Mouse (Mus musculus) kidney, postnatal 36 days (tissue): ENCODE measurements around the gene Hoxa9.

Experiments
- DNase-seq, 2 experiments: peaks; one replicate each; pipeline ENCODE4 v3.0.0; 2021 to 2022; ENCODE audit warnings: mixed read lengths in 2 of 2

The Hoxa9 gene

DNA sequence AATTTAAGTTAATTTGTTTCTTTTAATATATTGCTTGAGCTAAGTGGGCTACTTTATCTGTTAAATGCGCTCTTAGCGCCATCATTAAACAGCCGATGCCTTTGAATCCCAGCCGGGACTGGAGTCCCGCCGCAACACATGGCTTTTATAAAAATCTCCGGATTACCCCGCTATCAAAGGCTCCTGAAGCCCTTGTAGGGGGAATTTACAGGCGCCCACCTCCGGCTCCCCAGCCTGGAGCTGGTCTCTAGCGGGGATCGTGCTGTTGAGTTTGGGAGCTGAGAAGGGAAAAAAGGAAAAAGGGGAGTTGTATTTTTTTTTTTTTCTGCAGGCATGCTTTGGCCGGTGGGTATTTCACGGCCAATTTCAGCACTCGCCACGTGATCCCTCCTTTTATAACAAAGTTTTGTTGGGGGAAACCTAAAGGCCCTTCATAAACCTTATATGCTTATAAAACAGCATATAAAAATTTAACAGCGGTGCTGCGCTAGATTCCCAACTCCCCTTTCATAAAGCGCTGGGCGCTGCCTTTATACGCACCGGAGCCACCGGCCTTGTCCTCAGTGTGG, 13.7 kb upstream of the Hoxa9 start:
- peak in 1 of 2 experiments; percentile 15 for DNase-seq

DNA sequence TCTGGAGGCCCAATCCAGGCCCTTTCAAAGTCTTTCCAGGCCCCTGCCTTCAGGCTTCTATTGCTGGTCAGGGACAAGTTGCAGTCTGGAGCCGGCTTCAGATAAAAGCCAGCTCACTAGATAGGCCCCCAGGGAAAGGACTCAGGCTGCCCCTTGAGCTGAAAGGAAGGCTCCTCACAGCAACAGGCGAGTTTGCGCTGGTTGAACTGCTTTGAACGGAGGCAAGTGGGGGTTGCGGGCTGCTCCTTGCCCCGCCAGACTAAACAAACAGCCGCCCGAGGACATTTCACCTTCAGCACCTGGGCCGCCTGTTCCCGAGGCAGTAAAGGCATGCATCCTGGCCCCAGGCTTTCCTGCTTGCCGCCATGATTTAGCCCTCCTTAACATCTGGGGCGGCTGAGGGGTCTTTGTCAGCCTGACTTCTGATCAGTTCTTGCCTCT, 12.8 kb upstream of the Hoxa9 start:
- DNase-seq: no peak

DNA sequence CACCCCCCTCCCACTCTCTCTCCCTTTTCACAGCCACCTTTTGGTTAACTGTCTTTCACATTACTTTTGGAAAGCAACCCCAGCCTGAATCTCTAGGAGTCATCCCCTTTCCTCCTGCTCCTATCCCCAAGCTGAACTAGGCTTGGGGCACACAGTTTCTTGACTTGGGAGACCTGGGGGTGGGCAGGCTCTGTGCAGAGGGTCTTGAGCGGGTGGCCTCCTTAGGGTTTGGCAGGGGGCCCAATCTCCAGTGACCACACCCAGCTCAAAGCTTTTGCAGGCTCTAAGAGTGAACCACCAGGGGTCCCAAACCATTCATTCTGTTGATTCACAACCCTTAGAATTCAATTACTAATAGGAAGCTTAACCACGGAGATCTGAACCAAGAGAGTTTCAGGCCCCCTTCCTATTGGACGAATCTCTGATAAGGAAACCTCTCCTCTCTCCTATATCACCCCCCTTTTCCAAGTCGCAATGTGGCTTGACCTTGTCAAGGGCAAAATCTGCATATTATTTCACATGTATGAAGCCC, 12.0 kb upstream of the Hoxa9 start:
- no peak for DNase-seq

DNA sequence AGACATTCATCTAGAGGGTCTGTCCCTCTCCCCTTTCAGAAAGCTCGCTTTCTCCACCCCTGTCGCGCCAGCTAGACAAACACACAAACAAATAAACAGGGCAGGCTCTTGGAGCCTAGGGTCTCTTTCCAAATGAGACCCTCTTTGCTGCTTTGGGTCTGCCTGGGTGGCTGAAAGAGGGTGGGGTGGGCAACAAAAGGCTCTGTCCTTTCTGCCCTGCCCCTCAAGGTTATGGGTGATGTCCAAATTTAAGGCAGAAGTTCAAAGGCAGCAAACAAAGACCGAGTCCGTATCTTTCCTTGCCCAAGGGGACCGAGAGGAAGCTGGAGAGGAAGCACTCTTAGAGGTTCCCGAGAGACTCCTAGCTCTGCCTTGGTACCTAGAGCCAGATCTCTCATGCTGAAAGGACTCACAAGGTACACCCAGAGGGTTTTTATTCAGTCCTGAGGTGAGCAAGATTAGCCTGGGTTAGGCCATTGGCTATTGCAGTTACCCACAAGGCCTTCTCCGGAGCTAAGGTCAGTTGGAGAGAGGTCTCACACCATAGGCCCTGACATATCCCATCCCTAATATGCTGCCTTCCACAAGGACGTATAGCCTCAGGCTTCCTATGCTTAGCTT, 10.2 kb upstream of the Hoxa9 start:
- DNase-seq: no peak

DNA sequence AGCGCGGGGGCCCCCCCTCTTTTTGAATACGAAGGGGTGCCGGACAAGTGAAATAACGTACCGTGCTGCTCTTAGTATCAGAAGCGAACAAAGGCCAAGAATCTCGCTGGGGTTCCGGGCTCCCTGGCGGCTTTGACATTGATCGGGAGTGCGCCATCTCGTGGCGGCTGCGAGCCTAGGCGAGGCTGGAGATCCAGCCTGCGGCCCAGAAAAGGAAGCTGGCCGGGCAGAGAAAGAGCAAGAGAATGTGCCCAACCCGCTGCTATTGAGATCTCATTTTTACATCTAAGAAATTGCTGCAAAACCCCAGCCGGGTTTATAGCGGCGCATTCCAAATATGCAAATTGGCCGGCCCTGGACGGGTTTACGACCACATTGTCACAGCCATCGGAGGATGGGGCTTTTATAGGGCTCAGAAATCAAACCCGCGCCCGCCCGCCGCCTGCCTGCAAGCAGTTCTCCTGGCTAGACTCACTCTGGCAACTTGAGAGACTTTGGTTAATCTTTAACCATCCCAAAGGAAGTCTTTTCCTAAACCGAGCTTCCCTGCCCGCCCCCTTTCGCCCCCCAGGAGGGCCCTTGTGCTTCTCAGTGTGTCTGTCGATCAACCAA, 9.6 kb upstream of the Hoxa9 start, which contains the start of gene Hoxa10:
Gene Hoxa10, minus strand, starts transcription at position 466 of the 612 bp plus-strand sequence.
- DNase-seq: peak; percentile 95 to 96

DNA sequence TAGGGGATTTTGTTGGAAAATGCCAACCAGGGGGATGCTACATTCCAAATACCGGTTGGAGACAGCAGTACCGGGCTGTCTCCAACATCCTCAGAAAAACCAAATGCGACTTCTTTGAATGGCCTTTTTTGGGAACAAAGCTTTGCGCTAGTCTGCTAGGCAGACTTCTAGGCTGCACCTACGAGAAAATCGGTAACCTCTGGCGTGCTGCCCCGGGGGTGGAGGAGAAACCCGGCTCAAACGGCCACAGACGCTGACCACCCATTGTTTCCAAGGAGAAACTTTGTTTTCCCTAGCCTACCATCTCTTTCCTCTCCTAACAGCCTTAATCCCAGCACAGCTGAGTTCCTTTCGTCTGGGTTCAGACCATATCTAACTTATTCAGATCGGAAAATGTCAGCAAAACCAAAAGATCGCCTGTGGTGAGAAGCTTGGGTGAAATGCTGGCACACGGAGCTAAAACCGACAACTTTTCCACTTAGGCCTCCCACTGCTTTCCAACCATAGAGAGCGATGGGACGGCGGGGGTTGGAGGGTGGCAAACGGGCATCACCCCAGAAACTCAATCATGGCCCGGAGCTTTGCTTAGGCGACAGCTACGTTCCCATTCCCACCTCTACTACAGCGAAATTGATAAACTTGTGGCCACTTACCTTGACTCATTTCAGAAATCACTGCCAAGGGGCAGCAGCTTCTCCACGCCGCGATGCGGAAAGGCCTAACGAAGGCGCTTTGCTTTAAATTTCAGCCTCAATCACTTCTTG, 8.9 kb upstream of the Hoxa9 start:
- DNase-seq: peak in 1 of 2 experiments; percentile 71

DNA sequence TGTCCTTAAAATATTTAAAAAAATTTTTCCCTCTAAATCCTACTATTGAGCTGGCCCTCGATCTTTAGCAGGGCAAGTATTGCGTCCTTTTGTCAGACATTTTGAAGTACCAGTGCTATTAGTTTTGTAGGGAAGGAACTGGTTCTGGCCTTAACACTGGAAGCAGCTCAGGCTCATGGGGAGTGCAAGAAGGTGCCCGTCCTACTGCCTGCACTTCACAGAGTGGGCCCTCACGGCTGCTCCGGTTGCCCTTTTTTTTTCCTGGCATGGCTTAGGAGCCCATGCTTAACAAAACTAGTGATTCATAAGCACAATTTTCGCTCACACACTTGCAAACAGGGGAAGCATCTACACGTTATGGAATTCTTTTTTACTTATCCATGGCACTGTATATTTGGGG, 8.1 kb upstream of the Hoxa9 start:
- DNase-seq: no peak

DNA sequence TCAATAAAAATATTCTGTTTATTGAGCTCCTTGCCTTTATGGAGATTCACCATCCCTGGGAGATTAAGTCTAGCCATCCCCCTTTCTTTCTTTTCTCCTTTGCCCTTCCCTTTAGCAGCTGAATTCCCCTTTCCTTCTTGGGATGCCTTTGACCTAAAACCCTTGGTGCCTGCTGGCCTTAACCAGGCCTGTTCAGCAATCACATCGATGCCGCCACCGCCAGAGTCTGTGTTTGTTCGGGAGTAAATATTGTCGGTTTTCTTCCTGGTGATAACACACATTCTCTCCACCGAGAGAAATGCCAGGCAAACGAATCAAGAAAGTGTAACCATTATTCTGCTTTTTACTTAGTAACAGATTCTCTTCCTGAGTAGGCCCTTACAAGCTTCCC, 7.3 kb upstream of the Hoxa9 start:
- no peak for DNase-seq

DNA sequence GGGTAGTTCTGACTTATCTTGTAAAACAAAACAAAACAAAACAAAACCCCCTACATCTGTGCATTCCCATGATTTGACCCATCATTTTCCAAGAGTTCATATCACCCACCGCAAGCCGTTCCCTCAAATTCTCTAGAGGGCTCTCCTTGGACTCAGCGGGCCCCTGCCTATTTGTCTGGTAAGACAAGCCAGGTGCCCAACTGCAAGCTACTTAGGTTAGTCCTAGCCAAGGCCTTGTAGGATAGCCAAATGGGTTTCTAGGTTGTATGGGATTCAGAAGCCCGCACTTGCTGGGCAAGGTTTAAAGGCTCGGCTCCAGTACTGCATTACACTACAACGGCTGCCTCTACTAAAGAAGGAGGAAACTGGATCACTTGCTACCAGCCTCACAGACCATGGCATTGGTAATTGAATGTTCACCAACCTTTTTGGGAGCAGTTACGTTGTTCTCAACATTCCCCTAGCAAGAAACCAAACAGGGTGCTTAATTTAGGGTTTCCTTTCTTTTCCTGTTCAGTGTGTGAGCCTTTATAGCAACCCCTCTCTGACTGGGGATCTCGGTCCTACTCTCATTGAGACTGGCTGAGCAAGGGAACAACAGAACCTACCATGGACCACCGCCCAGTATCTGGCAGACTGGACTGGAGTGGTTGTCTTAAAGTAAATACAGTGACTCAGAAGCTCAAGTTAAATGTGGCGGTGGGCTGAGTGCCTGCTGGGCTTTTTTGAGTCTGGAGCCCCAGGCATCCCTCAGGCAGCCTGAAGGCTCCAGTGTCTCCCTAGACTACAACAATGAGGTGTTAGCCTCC, 6.7 kb upstream of the Hoxa9 start:
- no peak for DNase-seq

DNA sequence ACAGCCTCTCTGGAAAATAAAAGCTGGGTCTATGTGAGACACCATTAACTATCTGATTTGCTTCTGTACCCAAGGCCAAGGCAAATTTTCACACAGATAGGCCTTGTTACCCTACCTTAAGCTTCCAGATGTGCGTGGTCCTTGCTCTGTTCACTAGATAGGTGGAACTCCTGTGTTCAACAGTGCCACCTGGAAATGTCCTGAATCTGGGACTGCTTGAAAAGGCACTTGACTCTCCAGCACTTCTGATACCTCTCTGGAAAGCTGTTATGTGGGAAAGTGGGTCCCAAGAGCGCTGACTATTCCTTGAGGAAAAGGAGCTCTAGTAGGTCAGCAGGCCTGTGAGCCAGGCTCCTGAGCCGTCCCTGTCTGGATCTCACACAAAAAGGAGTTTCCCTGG, 5.9 kb upstream of the Hoxa9 start:
- peak in 1 of 2 experiments; percentile 27 for DNase-seq

DNA sequence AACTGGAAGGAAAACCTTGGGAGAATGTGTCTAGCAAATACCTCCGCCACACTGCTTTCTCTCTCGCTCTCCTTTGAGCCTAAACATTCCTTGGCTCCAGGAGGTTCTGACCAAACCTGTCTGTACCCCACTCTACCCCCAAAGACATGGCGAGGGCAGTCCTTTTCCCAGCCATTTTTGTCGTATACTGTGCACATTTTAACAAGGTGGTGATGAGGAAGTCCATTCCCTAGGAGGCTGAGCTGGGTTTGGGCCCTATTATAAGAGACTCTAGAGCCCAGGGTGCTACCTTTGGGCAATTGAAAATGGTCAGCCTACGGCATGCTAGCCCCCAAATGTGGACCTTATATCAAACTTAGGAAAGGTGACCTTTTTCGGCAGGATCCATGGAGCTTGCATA, 5.0 kb upstream of the Hoxa9 start:
- no peak for DNase-seq

DNA sequence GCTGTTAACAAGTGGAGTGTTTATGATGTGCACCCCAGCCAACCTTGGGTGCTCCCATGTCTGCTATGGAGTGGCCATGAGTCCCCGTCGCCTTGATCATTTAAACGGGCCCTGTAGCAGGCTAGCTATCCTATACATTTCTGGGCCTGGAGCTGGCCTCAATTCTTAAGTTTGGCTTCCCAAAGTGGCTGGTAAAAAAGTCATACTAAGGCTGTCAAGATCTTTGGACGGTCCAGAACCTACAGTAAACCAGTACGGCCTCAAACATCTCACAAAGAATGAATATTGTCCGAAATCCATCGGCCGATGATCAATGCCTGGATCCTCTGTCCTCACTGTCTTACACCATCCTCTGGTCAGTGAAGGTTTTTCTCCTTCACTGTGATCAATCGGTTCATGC, 4.4 kb upstream of the Hoxa9 start:
- peak in 1 of 2 experiments; percentile 18 for DNase-seq

DNA sequence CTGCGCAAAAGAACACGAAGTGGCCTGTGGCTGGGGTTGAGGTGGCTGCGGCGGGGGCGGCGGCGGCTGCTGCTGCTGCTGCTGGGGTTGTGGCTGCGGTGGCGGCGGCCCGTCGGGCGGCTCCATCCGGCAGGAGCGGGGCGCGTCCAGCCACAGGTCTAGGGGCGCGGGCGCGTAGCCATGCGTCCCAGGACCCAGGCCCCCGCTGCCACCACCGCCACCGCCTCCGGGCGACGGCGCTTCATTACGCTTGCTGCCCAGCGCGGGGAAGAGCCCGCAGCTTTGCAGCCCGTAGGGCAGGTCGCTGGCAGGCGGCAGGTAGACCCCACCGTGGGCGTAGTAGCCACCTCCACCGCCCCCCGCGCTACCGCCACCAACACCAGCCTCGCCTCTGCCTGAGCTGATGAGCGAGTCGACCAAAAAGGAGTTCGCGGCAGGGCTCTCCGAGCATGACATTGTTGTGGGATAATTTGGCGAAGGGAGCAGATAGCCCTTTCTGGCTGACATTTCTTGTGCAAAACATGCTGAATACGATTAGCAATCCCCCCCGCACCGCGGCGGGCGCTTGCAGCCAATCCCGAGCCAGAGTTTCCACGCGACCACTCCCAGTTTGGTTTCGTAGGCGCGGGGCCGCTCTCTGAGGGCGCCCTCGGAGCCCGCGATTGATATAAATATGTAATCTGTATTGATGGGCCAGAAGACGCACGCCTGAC, 3.7 kb upstream of the Hoxa9 start:
- DNase-seq: peak; percentile 83 to 85

DNA sequence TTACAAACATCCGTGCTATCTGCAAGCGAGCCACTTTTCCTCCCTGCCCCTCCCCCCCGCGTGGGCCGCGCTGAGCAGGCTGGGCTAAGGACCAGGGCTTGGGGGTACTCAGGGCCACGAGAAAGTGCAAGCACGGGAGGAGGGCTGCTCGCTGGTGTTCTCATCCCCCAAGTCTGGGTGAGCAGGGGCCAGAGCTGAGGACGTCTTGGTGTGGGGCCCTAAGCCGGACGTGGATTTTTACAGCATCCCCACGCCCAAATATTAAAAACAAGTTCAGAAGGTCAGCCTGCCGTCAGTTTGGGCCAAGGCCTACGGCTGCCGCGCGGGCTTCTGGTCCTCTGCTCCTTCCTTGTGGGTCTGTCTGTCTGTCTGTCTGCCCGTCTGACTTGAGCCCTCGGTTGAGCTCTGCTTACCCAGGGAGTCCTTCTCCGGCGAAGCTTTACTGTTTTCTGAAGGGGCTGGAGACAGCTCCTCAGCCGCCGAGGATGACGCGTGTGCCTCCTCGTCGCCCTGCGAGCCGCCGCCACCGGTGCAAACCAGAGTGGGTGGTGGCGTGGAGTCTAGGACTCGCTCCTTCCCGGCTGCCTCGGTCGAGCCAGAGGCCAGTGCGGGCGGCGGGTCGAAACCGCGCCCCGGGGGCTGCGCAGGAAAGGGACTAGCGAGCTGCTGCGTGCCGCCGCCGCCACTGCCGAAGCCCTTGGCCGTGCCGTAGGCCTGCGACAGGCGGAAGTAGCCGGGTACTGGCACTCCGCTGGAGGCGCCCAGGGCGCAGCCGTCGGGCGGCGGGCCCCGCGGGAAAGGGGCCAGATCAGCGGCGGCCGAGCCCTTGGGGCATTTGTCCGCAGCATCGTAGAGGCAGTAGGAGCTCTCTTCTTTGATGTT, 2.9 kb upstream of the Hoxa9 start:
- peak; percentile 92 to 93 for DNase-seq

DNA sequence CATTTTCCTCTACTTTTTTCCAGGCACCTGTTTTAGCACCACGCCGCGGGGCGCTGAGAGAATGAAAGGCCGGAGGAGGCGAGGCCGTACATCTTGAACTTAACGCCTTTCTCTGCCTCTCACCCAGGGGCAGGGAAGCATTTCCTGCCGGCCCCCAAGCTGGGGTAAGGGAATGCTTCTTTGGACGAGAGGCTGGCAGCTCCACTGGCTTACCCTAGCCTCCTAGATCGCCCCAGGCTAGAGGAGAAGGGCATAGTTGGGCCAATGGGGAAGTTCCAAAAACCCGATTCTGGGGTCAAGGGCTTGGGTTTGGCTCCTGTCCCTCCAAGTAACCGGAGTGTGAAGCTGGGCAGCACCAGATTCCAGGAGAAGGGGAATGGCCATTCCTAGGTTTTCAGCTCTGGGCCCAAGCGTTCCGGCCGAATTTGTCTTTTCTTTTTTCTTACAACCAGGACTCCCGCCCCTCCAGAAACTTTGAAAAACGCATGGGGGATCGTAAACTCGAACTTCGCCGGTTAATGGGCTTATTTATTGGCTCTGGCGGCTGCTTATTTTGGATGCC, 2.2 kb upstream of the Hoxa9 start:
- DNase-seq: peak in 1 of 2 experiments; percentile 66

DNA sequence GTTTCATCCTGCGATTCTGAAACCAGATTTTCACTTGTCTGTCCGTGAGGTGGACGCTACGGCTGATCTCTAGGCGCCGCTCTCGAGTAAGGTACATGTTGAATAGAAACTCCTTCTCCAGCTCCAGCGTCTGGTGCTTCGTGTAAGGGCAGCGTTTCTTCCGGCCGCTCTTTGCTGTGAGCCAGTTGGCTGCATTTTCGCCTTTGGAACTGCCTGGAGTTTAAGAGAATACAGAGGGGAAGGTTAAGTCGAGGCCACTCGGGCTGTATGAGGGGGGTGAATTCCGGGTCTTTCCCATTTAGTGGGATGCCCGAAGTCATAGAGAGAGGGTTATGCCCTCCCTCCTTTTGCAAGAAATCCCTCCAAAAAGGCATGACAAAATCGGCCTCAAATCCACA, 1.7 kb upstream of the Hoxa9 start:
- peak; percentile 80 to 83 for DNase-seq

DNA sequence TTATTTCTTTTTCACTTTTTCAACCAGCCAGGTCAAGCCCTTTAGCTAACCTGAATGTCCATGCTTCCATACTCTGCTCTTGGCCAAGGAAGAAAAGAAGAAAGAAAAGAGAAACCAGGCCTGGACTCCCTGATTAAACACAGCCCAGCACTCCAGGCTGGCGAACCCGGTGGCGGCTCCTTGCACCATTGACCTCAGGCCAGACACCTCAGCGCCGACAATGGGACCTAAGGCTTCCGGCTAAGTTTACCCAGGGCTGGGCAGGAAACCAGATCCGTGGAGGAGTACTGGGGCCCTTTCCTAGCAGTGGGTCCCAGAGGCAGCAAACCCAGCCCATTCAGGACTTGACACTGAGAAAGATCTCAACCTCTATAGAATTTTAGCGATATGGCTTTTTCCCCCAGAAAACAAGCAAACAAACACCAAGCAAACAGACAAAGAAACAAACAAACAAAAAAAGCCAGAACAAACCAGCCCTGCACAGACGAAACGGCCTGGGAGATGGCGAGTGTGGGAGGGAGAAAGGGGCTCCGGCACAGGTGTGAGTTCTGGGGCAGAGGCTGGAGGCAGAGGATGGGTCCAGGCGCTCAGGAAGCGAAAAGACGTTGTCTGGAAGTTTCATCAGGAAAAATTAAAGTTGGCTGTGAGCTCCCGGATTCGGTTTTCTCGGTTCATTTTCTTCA, 1.1 kb upstream of the Hoxa9 start:
- DNase-seq: peak in 1 of 2 experiments; percentile 75

DNA sequence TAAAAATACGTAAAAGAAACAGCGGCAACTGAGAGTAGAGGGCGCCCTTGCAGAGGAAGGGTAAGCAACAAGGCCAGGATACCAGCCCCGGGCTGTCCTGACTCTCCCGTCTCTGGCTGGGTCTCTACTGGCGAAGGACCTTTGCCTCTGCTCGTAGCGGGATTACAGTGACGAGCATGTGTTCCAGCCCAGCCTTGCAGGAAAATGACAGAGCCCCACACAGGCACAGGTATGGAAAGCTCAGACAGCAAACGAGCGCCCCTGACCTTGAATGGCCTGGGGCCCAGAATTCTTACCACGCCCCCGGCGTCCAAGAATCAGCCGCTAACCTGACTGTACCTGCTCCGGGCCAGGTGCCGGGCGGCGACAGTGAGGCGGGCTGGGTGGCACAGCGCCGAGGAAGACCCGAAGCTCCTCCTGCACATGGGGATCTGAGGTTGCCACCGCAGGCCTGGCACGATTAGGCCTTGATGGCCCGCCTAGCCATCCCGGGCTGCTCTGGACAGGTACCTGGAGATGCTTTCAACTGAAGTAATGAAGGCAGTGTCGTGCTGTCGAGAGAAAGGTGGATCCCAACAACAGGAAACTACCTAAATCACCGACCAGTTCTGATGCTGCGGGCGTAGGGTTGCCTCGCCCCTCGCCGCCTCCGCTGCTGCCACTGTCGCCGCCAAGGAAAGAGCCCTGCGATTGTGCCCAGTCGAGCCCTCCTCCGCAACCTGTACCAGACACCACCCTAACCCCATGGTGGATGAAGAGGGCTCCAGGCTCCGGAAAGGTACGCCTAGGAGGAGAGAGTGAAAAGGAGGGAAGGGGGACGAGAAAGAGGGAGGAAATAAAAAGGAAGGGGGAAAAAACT, 1.1 kb downstream of the Hoxa9 start:
- DNase-seq: peak; percentile 88
